Mouse (Mus musculus) midbrain, embryonic 11.5 days (tissue): Measurements from ENCODE around the gene Aunip. TPM values are rescaled to one million over a fixed set of nuclear protein-coding genes. Genes with fewer than 3 reads are reported as not detected.
A peak's percentile ranks its signal among the peaks of the same experiment; 100 is the strongest.

Experiments used
- ATAC-seq: fragments of 200-750 bp; cut with Nextera tagmentation; 2 replicates; pipeline ENCODE4 v1.8.0; 2017; ENCODE audit warnings: moderate TSS enrichment, moderate library complexity; ENCODE audit not compliant: low FRiP score
- DNase-seq: peaks from one replicate; pipeline ENCODE4 v3.0.0; 2015; ENCODE audit warnings: low spot score; ENCODE audit errors: missing footprints
- H3K27ac ChIP-seq: fragments of 300-500 bp; sonication (generic); 2 replicates; pipeline ENCODE4 v1.5.1; 2014; ENCODE audit warnings: low read depth, low read length
- H3K27me3 ChIP-seq: fragments of 300-500 bp; sonication (generic); 2 replicates; pipeline ENCODE4 v1.6.1; 2014; ENCODE audit warnings: mild to moderate bottlenecking, low read length, moderate library complexity, mixed read lengths; ENCODE audit not compliant: control insufficient read depth, insufficient read depth
- H3K36me3 ChIP-seq: fragments of 300-500 bp; sonication (generic); 2 replicates; pipeline ENCODE4 v1.6.1; 2014; ENCODE audit warnings: mild to moderate bottlenecking, low read length, moderate library complexity, mixed read lengths; ENCODE audit not compliant: control insufficient read depth, insufficient read depth
- H3K4me1 ChIP-seq: fragments of 300-500 bp; sonication (generic); 2 replicates; pipeline ENCODE4 v1.6.1; 2014; ENCODE audit warnings: low read length; ENCODE audit not compliant: control insufficient read depth, insufficient read depth
- H3K4me2 ChIP-seq: fragments of 300-500 bp; sonication (generic); 2 replicates; pipeline ENCODE4 v1.6.1; 2014; ENCODE audit warnings: mild to moderate bottlenecking, moderate library complexity
- H3K4me3 ChIP-seq: fragments of 300-500 bp; sonication (generic); 2 replicates; pipeline ENCODE4 v1.5.1; 2014; ENCODE audit warnings: low read depth, low read length
- H3K9ac ChIP-seq: fragments of 300-500 bp; sonication (generic); 2 replicates; pipeline ENCODE4 v1.6.1; 2014; ENCODE audit warnings: low read length
- H3K9me3 ChIP-seq: fragments of 300-500 bp; sonication (generic); 2 replicates; pipeline ENCODE4 v1.6.1; 2016; ENCODE audit warnings: low read length; ENCODE audit not compliant: control insufficient read depth
- WGBS: fragments of 180-500 bp; shearing (Covaris S2); extraction: QIAGEN DNeasy Blood & Tissue Kit; methylation state at CpG from one replicate; pipeline ENCODE4 v1.1.7; 2014; 5-methylcytosine and 5-hydroxymethylcytosine counted together
- polyA plus RNA-seq: library from polyadenylated mRNA; unstranded; fragments of >200 nt; fragmentation: Nextera tagmentation; extraction: Ambion mirVana; gene quantifications from 2 replicates; pipeline ENCODE4 v1.2.1, GENCODE M21; 2014

Aunip gene
- polyA plus RNA-seq, 1 experiment from 2014 or later: 7.8 TPM

DNA sequence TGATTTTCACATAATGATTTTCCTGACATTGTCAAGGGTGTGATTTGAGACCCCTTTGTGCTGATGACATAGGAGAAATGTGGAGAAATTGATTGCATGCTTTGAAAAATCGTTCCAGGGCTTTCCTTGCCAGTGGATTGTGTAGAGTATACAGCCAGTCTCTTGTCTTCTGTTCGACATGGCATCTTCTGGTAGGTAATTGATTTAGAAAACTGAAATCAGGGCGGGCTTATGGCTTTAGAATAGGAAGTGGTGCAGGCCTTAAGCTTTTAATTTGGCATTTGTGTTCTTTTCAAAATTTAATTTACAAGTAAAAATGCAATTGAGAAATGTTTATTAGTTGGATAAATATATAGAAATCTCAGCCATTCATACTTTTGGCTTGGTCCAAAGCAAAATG, 40.8 kb upstream of the Aunip start:
- ATAC-seq (no peak), DNase-seq (peak; percentile 86)
- no peaks in the 10 kb centered on the region for H3K9me3 ChIP-seq
- 63% methylated on average over 3 of the region's 3 CpGs for WGBS
- peaks cover 24% of the 10 kb centered on the region for H3K4me1 ChIP-seq
- H3K4me2 ChIP-seq: peak overlapping the region; percentile 97
- H3K36me3 ChIP-seq: peaks cover 22% of the 10 kb centered on the region
- peak overlapping the region; percentile 67 for H3K4me3 ChIP-seq
- peak overlapping the region; percentile 97 for H3K9ac ChIP-seq
- H3K27ac ChIP-seq: peak overlapping the region; percentile 57
- H3K27me3 ChIP-seq: no peaks in the 10 kb centered on the region

DNA sequence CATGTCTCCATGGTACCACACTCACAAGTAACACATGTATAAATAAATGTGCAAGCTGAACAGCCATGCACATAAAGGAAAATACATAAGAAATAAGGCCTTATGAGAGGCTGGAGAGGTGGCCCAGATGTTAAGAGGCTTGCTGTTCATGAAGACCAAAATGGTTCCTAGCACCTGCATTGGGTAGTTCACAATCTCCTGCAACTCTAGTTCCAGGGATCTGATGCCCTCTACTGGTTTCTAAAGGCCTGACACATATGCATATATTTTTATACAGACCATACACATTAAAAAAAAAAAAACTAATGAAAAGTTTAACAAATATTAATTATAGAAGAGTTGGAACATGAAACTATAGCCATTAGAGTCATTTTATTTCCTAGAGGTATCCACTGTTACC, 39.3 kb upstream of the Aunip start:
- H3K9ac ChIP-seq: no peak overlapping the region
- no peak for DNase-seq
- peaks cover 15% of the 10 kb centered on the region for H3K4me1 ChIP-seq
- peak overlapping the region; percentile 23 for H3K4me3 ChIP-seq
- H3K27me3 ChIP-seq: no peaks in the 10 kb centered on the region
- ATAC-seq: no peak
- H3K9me3 ChIP-seq: no peaks in the 10 kb centered on the region
- H3K36me3 ChIP-seq: peaks cover 27% of the 10 kb centered on the region
- no peak overlapping the region for H3K27ac ChIP-seq
- H3K4me2 ChIP-seq: peak overlapping the region; percentile 97

- no peak overlapping the region for H3K9ac ChIP-seq
- no peak for DNase-seq
- WGBS: 77% methylated on average over 4 of the region's 4 CpGs
- peaks cover 7% of the 10 kb centered on the region for H3K4me1 ChIP-seq
- peaks cover 27% of the 10 kb centered on the region for H3K36me3 ChIP-seq
- no peak overlapping the region for H3K27ac ChIP-seq
- no peaks in the 10 kb centered on the region for H3K27me3 ChIP-seq
- no peaks in the 10 kb centered on the region for H3K9me3 ChIP-seq
- H3K4me3 ChIP-seq: no peak overlapping the region
- no peak for ATAC-seq
- H3K4me2 ChIP-seq: no peak overlapping the region
These were observed 37.0 kb upstream of the Aunip start for GRCm38 (mm10) chr4:134473764-134474163.

DNA sequence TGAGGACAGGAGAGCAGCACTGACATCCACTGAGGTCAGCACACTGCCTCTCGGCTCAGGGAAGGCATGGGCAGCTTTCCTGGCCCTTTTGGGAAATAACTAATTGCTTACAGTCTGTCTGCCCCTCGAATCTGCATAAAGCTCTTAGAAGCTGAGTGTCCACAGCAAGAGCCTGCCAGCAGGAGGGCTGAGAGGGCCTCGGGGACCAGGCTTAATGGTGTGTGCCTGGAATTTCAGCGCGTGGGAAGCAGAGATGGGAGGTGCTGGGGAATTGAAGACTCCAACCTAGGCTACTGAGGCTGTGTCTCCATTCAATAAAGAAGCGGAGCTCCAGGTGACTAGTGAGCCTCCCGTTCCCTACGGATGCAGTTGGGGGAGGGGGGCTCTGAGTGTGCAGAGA, 36.6 kb upstream of the Aunip start:
- Histone ChIP-seq H3K9ac (no peak overlapping the region), H3K27ac (no peak overlapping the region), H3K27me3 (no peaks in the 10 kb centered on the region), H3K9me3 (no peaks in the 10 kb centered on the region), H3K36me3 (peaks cover 27% of the 10 kb centered on the region), H3K4me3 (no peak overlapping the region), H3K4me2 (no peak overlapping the region), H3K4me1 (peaks cover 9% of the 10 kb centered on the region)
- 70% methylated on average over 8 of the region's 8 CpGs for WGBS
- no peak for ATAC-seq
- no peak for DNase-seq

DNA sequence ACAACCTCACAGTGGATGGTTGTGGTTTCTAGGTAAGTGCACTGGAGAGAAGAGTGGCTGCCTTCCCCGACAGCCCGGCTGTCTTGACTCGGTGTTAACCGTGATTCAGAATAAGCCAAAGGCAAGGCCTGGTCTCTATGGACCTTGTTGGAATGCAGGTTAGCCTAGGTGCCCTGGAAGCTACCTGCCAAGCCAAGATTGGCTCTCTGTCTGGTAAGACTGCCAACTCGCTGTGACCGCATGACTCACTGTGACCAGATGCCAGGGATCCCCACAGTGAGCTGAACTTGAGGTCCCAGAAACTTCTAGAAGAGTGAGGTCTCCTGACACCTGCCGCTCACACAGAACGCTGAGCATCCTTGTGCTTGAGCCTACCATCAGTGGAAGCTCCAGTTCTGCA, 33.9 kb upstream of the Aunip start:
- DNase-seq (peak; percentile 84), ATAC-seq (no peak)
- H3K36me3 ChIP-seq: peaks cover 17% of the 10 kb centered on the region; the same call in 1 of the 2 replicates
- no peak overlapping the region for H3K9ac ChIP-seq
- H3K4me1 ChIP-seq: peaks cover 6% of the 10 kb centered on the region
- no peak overlapping the region for H3K4me2 ChIP-seq
- no peak overlapping the region for H3K27ac ChIP-seq
- no peaks in the 10 kb centered on the region for H3K27me3 ChIP-seq
- H3K4me3 ChIP-seq: no peak overlapping the region
- 92% methylated on average over 8 of the region's 8 CpGs for WGBS
- no peaks in the 10 kb centered on the region for H3K9me3 ChIP-seq

GRCm38 (mm10) chr4:134478031-134478430, 32.8 kb upstream of the Aunip start:
- DNase-seq (peak; percentile 99), ATAC-seq (peak; percentile 61)
- 7% methylated on average over 9 of the region's 9 CpGs for WGBS
- H3K4me3 ChIP-seq: no peak overlapping the region
- no peaks in the 10 kb centered on the region for H3K27me3 ChIP-seq
- H3K4me1 ChIP-seq: peaks cover 6% of the 10 kb centered on the region
- H3K36me3 ChIP-seq: peaks cover 15% of the 10 kb centered on the region; the same call in 1 of the 2 replicates
- no peak overlapping the region for H3K9ac ChIP-seq
- H3K9me3 ChIP-seq: no peaks in the 10 kb centered on the region
- no peak overlapping the region for H3K4me2 ChIP-seq
- H3K27ac ChIP-seq: no peak overlapping the region

DNA sequence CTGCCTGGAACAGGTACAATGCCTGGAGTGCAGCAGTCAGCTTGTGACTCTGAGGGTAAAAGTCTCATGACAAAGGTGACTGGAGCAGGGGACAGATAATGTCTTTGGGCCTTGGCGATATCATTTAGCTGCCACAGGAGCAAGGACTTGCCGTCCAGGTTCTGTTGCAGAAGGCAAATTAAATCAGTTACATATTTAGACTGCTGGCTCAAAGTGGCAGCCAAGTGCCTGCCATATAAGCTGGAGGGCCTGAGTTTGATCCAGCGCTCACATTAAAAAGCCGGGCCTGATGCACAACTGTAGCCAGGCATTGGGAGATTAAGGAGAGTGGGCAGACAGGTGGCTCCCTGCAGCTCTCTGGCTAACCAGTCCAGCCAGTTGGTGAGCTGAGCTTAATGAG, 31.0 kb upstream of the Aunip start:
- 96% methylated on average over 4 of the region's 4 CpGs for whole genome bisulfite sequencing
- H3K9me3 ChIP-seq: no peaks in the 10 kb centered on the region
- no peak for DNase-seq
- peaks cover 6% of the 10 kb centered on the region; the same call in 1 of the 2 replicates for H3K36me3 ChIP-seq
- H3K27ac ChIP-seq: no peak overlapping the region
- no peak for ATAC-seq
- no peak overlapping the region for H3K4me2 ChIP-seq
- H3K4me3 ChIP-seq: no peak overlapping the region
- H3K9ac ChIP-seq: no peak overlapping the region
- peaks cover 6% of the 10 kb centered on the region; the same call in 1 of the 2 replicates for H3K4me1 ChIP-seq
- no peaks in the 10 kb centered on the region for H3K27me3 ChIP-seq

GRCm38 (mm10) chr4:134480864-134481263, 29.9 kb upstream of the Aunip start:
- Histone ChIP-seq H3K27ac (no peak overlapping the region), H3K36me3 (peaks cover 2% of the 10 kb centered on the region; the same call in 1 of the 2 replicates), H3K9me3 (no peaks in the 10 kb centered on the region), H3K4me3 (no peak overlapping the region), H3K4me2 (no peak overlapping the region), H3K4me1 (peaks cover 6% of the 10 kb centered on the region; the same call in 1 of the 2 replicates), H3K27me3 (no peaks in the 10 kb centered on the region), H3K9ac (no peak overlapping the region)
- ATAC-seq (0 out of 2 replicates have a peak, but pooled peaks have one; percentile 25), DNase-seq (peak; percentile 96)
- WGBS: 22% methylated on average over 6 of the region's 6 CpGs

- DNase-seq: no peak
- Histone ChIP-seq H3K36me3 (no peaks in the 10 kb centered on the region), H3K4me1 (peaks cover 6% of the 10 kb centered on the region; the same call in 1 of the 2 replicates), H3K27ac (no peak overlapping the region), H3K9ac (no peak overlapping the region), H3K27me3 (no peaks in the 10 kb centered on the region), H3K9me3 (no peaks in the 10 kb centered on the region), H3K4me2 (no peak overlapping the region), H3K4me3 (no peak overlapping the region)
- 55% methylated on average over 6 of the region's 6 CpGs for WGBS
- ATAC-seq: no peak
These were observed 29.5 kb upstream of the Aunip start for GRCm38 (mm10) chr4:134481270-134481669.
